Mouse (Mus musculus): ENCODE results near the gene Boll.

GRCm38 (mm10) chr1:55213475-55213874 lies 149.8 kb downstream of the Boll start:
- no peak for TF ChIP-seq POLR2A (IDR thresholded peaks at IDR 0.05; ENCODE audit: insufficient read length, low read depth)
- no peak for TF ChIP-seq TCF12 (IDR thresholded peaks at IDR 0.05; ENCODE audit: insufficient read depth, poor library complexity, severe bottlenecking)
- no peak for TF ChIP-seq MAX (IDR thresholded peaks at IDR 0.05; ENCODE audit: low read depth)
- TF ChIP-seq E2F4 (IDR thresholded peaks at IDR 0.05; ENCODE audit: insufficient read depth) = no peak
- no peak for TF ChIP-seq REST (IDR thresholded peaks at IDR 0.05; ENCODE audit: insufficient read depth, insufficient read length)
- TF ChIP-seq POLR2AphosphoS2 (IDR thresholded peaks at IDR 0.05; ENCODE audit: insufficient read length, low read depth) = no peak
- TF ChIP-seq CEBPB (IDR thresholded peaks at IDR 0.05; ENCODE audit: insufficient read depth, poor library complexity, severe bottlenecking) = no peak
